Mouse (Mus musculus): Measurements from ENCODE around the gene Lpp. TPM values are rescaled to one million over a fixed set of nuclear protein-coding genes. Genes with fewer than 3 reads are reported as not detected.

Gene Lpp
- polyA plus RNA-seq, 1 experiment: 6.2 TPM

- Histone ChIP-seq H3K27ac (ENCODE audit: control insufficient read depth, insufficient read depth, low read depth, low read length, poor library complexity) (no peak overlapping the region), H3K4me1 (ENCODE audit: control insufficient read depth, insufficient read depth, low read length) (peaks cover 3% of the 10 kb centered on the region), H3K4me3 (replicated peaks; ENCODE audit: control insufficient read depth, low read depth, low read length) (no peak overlapping the region)
- TF ChIP-seq CTCF (IDR thresholded peaks at IDR 0.05; ENCODE audit: control insufficient read depth, insufficient read depth, low read length): no peak
- TF ChIP-seq POLR2A (IDR thresholded peaks at IDR 0.05; ENCODE audit: borderline replicate concordance, control insufficient read depth, low read depth, low read length): no peak
- WGBS: 85% methylated on average over 3 of the region's 3 CpGs
Observed at GRCm38 (mm10) chr16:24622226-24623194, 229.2 kb downstream of the Lpp start.

GRCm38 (mm10) chr16:24624335-24624734, 231.0 kb downstream of the Lpp start:
- TF ChIP-seq CTCF (IDR thresholded peaks at IDR 0.05; ENCODE audit: control insufficient read depth, insufficient read depth, low read length) (no peak), POLR2A (IDR thresholded peaks at IDR 0.05; ENCODE audit: borderline replicate concordance, control insufficient read depth, low read depth, low read length) (no peak)
- WGBS: 23% methylated on average over 5 of the region's 5 CpGs
- H3K4me1 ChIP-seq (ENCODE audit: control insufficient read depth, insufficient read depth, low read length): peaks cover 4% of the 10 kb centered on the region
- H3K27ac ChIP-seq (ENCODE audit: control insufficient read depth, insufficient read depth, low read depth, low read length, poor library complexity): peak overlapping the region; percentile 57; the same call in 1 of the 2 replicates
- H3K4me3 ChIP-seq (replicated peaks; ENCODE audit: control insufficient read depth, low read depth, low read length): no peak overlapping the region

- TF ChIP-seq POLR2A (IDR thresholded peaks at IDR 0.05; ENCODE audit: borderline replicate concordance, control insufficient read depth, low read depth, low read length) (no peak), CTCF (IDR thresholded peaks at IDR 0.05; ENCODE audit: control insufficient read depth, insufficient read depth, low read length) (no peak)
- WGBS: 32% methylated on average over 5 of the region's 5 CpGs
- H3K4me3 ChIP-seq (replicated peaks; ENCODE audit: control insufficient read depth, low read depth, low read length): no peak overlapping the region
- no peak overlapping the region for H3K27ac ChIP-seq (ENCODE audit: control insufficient read depth, insufficient read depth, low read depth, low read length, poor library complexity)
- peaks cover 6% of the 10 kb centered on the region for H3K4me1 ChIP-seq (ENCODE audit: control insufficient read depth, insufficient read depth, low read length)
Observed at GRCm38 (mm10) chr16:24625576-24625975, 232.3 kb downstream of the Lpp start.

- WGBS: 76% methylated on average over 1 of the region's 1 CpGs
- Histone ChIP-seq H3K27ac (ENCODE audit: control insufficient read depth, insufficient read depth, low read depth, low read length, poor library complexity) (peak overlapping the region; percentile 63; the same call in 1 of the 2 replicates), H3K4me1 (ENCODE audit: control insufficient read depth, insufficient read depth, low read length) (peaks cover 6% of the 10 kb centered on the region), H3K4me3 (replicated peaks; ENCODE audit: control insufficient read depth, low read depth, low read length) (no peak overlapping the region)
- TF ChIP-seq POLR2A (IDR thresholded peaks at IDR 0.05; ENCODE audit: borderline replicate concordance, control insufficient read depth, low read depth, low read length) (no peak), CTCF (IDR thresholded peaks at IDR 0.05; ENCODE audit: control insufficient read depth, insufficient read depth, low read length) (no peak)
Observed at GRCm38 (mm10) chr16:24628779-24629178, 235.5 kb downstream of the Lpp start.

- H3K27ac ChIP-seq (ENCODE audit: control insufficient read depth, insufficient read depth, low read depth, low read length, poor library complexity): peak overlapping the region; percentile 77
- WGBS: 15% methylated on average over 12 of the region's 12 CpGs
- no peak for TF ChIP-seq CTCF (IDR thresholded peaks at IDR 0.05; ENCODE audit: control insufficient read depth, insufficient read depth, low read length)
- no peak for TF ChIP-seq POLR2A (IDR thresholded peaks at IDR 0.05; ENCODE audit: borderline replicate concordance, control insufficient read depth, low read depth, low read length)
- no peak overlapping the region for H3K4me3 ChIP-seq (replicated peaks; ENCODE audit: control insufficient read depth, low read depth, low read length)
- peaks cover 6% of the 10 kb centered on the region for H3K4me1 ChIP-seq (ENCODE audit: control insufficient read depth, insufficient read depth, low read length)
Observed at GRCm38 (mm10) chr16:24629218-24630172, 236.2 kb downstream of the Lpp start.

- no peak for TF ChIP-seq CTCF (IDR thresholded peaks at IDR 0.05; ENCODE audit: control insufficient read depth, insufficient read depth, low read length)
- Histone ChIP-seq H3K4me1 (ENCODE audit: control insufficient read depth, insufficient read depth, low read length) (no peaks in the 10 kb centered on the region), H3K27ac (ENCODE audit: control insufficient read depth, insufficient read depth, low read depth, low read length, poor library complexity) (no peak overlapping the region), H3K4me3 (replicated peaks; ENCODE audit: control insufficient read depth, low read depth, low read length) (no peak overlapping the region)
- 83% methylated on average over 7 of the region's 7 CpGs for WGBS
Observed at GRCm38 (mm10) chr16:24635381-24635919, 242.1 kb downstream of the Lpp start.

GRCm38 (mm10) chr16:24636894-24637293, 243.6 kb downstream of the Lpp start:
- H3K27ac ChIP-seq (ENCODE audit: control insufficient read depth, insufficient read depth, low read depth, low read length, poor library complexity): no peak overlapping the region
- no peaks in the 10 kb centered on the region; the same call in 1 of the 2 replicates for H3K4me1 ChIP-seq (ENCODE audit: control insufficient read depth, insufficient read depth, low read length)
- WGBS: 70% methylated on average over 2 of the region's 2 CpGs
- H3K4me3 ChIP-seq (replicated peaks; ENCODE audit: control insufficient read depth, low read depth, low read length): no peak overlapping the region
- TF ChIP-seq CTCF (IDR thresholded peaks at IDR 0.05; ENCODE audit: control insufficient read depth, insufficient read depth, low read length) (no peak), POLR2A (IDR thresholded peaks at IDR 0.05; ENCODE audit: borderline replicate concordance, control insufficient read depth, low read depth, low read length) (no peak)
